Mouse (Mus musculus): ENCODE data around the gene Nat10.

DNA sequence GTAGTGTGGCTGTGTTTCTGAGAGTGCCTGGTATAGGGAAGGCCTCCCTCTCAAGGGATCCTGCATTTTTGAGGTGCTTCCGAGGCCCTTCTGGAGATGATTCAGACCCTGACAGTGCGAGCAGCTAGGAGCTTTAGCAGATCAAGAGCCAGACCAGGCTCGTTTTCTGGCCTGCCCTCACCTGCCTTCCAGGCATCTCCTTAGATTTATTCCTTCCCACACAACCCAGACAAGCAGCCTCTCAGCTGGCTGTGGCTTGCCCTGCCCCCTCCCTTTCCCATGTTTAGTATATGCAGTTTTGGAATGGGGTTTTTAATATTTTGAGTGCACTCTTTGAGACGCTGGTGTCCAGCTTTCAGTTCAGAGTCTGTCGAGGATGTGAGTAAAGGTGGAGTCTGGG, 70.2 kb downstream of the Nat10 start:
- TF ChIP-seq GATA1 (IDR thresholded peaks at IDR 0.05; ENCODE audit: low read length) (no peak), TAL1 (IDR thresholded peaks at IDR 0.05; ENCODE audit: low read length) (no peak)

Measured in erythroblast, embryonic 14.5 days (primary cell).